Mouse (Mus musculus) A20 (cell line): Measurements from ENCODE around the gene Gnaq.
A peak's percentile ranks its signal among the peaks of the same experiment; 100 is the strongest.

Source experiments
- DNase-seq: peaks from one replicate; pipeline ENCODE4 v3.0.0-alpha.2; 2011; ENCODE audit warnings: low read depth, low spot score

The Gnaq gene

GRCm38 (mm10) chr19:16198162-16198561 lies 65.5 kb downstream of the Gnaq start:
- no peak for DNase-seq

DNA sequence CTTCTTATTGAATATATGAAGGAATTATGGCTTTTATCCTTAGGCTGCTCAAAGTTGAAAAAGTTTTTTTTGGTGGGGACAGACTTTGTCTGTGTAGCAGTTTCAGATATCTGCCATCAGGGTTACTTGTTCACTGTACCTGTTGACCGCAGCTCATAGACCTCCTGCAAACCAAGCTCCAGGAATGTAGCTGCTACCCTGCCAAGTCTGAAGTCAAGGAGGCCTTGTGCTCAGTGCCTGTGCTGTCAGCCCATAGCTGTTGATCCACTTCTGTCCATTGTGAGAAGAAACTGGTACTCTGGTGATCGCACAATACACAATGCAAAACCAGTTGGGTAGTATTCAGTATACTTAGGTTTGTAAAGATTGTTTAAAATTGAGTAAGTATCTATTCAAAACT lies 68.7 kb downstream of the Gnaq start:
- no peak for DNase-seq

DNA sequence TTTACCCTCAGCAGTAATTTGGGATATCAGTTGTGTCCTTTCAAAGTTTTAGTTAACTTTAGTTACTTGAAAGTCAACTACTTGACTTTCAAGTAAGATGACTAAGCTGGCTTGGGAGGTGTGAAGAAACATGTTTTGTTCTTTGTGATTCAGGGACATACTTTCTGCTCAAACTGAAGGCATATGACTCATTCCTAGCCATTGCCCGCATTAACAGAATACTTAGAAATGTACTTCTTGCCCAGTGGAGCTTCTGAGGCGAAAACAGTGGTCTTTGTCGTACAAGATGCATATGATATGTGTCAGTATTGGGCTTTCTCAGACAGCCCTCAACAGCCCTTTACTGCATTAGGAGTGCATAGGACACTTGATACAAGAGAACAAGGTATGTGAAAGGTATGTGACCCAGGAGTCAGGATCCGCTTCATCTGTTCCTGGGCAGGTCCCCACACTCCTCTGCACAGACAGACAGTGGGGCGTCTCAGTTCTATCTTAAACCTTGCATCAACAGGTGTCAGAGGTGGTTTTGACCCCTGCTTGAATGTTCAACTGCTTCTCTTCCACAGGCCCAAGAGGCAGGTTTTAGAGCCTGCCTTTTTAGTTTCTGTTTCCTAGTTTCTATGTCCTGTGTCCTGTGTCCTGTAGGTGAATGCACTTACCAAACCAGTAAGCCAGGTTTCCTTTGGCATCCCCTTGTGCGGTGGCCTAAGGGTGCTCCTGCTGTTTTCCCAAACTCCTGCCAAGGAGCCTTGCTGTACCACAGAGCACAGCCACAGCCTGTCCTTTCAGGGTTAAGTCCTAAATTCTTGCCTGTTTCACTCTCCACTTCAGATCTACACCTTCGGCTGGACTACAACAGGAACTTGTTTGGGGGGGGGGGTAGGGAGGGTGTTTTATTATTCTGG lies 72.4 kb downstream of the Gnaq start:
- no peak for DNase-seq

GRCm38 (mm10) chr19:16209616-16210015 lies 77.0 kb downstream of the Gnaq start:
- DNase-seq: no peak

- no peak for DNase-seq
These were observed 82.3 kb downstream of the Gnaq start for GRCm38 (mm10) chr19:16214946-16215345.

- DNase-seq: no peak
These were observed 82.9 kb downstream of the Gnaq start for GRCm38 (mm10) chr19:16215430-16216016.

DNA sequence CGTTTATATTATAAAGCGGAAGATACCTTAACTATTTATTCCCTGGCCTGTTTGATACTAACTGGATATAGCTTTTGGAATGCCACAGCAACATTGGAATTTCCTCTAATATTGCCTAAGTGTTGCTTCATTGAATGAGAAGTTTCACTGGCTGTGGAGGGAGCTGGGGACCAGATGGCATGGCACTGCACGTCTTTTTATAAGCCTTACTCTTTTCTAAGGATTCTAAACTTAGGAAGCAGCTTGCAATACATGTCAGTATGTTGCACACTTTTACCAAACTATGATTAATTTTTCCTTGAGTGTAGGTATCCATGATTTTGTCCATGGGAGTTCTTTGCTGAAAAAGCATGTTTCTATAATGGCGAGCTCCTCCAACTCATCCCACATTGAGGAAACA lies 87.3 kb downstream of the Gnaq start:
- no peak for DNase-seq

- DNase-seq: no peak
These were observed 89.9 kb downstream of the Gnaq start for GRCm38 (mm10) chr19:16222526-16222925.

DNA sequence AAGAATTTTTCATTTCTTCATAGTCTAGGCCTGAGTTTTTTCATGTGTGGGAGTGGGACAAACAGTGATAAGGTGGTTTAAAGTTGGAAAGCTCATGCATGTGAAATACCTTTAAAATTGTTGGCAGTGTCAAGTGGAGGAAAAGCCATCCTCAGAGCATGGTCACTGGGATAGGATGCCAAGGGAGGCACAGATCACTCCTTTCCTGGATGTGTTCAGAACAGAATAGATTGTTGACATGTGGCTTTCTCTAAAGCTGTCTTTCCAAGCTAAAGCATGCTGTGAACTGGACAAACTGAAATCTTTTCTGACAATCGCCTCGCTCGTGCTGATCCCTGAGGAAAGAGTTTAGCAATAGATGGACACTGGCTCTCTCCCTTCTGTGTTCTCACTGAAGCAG lies 90.5 kb downstream of the Gnaq start:
- DNase-seq: no peak

DNA sequence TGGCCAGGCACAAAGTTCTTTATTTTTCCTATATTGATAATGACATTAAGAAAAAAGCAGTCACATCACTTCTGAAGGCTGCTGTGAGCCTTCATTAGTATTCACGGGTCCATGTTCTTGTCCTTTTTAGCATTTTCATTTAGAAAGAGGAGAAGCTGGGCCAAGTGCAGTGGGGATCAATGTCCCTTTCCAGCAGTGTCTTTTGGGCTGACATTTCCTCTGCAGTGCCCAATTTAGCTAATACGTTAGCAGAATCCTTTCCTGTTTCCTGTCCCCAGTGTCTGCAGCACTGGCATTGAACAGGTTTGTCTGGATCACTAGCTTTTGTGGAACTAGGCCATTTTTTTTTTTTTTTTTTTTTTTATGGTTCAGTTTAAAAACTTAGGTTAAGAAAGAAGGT lies 92.2 kb downstream of the Gnaq start:
- DNase-seq: no peak

GRCm38 (mm10) chr19:16231584-16231983 lies 99.0 kb downstream of the Gnaq start:
- DNase-seq: peak; percentile 64

- no peak for DNase-seq
These were observed 103.0 kb downstream of the Gnaq start for GRCm38 (mm10) chr19:16235594-16235993.

DNA sequence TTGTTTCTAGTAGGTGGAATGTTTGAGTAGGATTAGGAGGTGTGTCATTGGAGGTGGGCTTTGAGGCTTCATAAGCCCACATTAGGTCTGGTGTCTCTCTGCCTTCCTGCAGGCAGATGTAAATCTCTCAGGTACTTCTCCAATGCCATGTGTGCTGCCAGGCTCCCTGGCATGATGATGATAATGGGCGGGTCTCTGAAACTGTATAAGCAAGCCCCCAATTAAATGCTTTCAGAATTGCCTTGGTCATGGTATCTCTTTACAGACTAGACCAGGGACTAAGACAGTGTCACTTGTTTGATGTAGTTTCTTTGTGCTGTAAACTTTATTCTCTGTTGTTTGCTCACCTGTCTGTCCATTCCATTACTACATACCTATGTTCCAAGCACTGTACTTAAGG lies 104.4 kb downstream of the Gnaq start:
- no peak for DNase-seq

GRCm38 (mm10) chr19:16238072-16238471 lies 105.4 kb downstream of the Gnaq start:
- DNase-seq: no peak

DNA sequence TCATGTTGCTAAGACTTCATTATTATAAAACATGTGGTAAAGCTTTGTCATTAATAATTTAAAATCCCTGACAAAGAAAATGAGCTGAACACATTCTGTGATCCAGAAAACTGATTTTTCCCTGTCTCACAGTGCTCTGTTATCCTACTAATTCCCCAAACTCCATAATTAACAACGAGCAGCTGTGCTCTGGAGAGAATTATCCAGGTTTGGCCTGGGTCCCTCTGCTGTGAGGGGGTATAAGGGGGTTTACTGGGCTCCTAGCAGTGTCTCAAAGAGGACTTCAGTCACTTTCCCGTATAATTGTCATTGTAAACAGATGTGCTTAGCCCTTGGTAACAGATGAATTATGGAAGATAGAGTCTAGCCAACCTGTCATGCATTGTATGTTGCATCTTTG lies 105.9 kb downstream of the Gnaq start:
- no peak for DNase-seq

DNA sequence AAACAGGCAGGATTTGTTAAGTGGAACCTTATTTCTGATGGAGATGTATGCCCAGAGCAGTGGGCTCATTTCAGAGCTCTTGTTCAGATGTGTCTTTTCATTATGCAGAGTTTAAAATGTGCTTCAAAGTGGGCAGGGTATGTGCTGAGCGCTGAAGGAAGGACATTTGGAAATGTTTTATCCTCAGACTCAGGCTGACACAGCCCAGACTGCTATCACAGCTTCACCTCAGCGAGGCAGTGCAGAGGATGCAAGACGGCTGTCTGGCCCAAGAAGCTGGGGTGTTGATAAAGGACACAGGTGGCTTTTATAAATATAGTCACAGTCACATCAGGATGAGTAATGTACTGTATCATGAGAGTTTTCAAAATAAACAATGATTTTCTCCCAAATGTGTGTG lies 110.1 kb downstream of the Gnaq start:
- no peak for DNase-seq

GRCm38 (mm10) chr19:16249025-16249424 lies 116.4 kb downstream of the Gnaq start:
- no peak for DNase-seq

DNA sequence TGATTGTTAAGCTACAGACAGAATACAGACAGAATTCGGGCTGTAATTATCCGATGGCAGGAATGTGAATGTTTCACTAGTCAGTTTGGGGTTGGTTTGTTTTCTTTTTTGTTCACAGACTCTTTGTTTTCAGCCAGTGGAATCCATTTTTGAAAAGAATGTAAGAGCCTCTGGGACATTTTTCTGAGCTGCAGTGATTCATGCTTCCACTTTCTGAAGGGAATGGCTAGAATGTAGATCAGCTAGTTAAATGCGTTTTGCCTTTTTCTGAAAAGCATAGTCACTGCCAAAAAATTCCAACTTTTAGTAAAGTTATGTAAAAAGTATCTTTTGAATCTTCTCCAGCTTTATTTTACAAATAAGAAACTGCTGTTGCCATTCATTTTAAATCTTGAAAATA lies 118.3 kb downstream of the Gnaq start:
- DNase-seq: no peak

DNA sequence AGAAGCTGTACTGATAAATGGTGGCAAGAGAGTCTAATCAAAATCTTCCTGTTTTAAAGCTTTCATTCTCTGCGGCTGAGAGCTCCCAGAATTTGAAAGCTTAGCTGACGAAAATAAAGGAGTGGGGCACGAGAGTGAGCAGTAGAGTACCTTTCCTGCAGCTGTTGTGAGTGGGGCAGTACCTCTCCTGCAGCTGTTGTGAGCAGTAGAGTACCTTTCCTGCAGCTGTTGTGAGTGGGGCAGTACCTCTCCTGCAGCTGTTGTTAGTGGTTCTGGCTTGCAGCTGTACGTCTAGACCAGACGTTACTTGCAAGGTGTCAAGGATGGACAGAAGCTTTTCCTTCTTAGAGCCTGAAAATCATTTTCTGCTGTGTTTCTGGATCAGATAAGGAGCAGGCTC lies 119.2 kb downstream of the Gnaq start:
- peak; percentile 75 for DNase-seq

GRCm38 (mm10) chr19:16252696-16253095 lies 120.1 kb downstream of the Gnaq start:
- DNase-seq: peak; percentile 65

- no peak for DNase-seq
These were observed 122.2 kb downstream of the Gnaq start for GRCm38 (mm10) chr19:16254881-16255280.

GRCm38 (mm10) chr19:16255294-16255693 lies 122.7 kb downstream of the Gnaq start:
- DNase-seq: peak; percentile 24

DNA sequence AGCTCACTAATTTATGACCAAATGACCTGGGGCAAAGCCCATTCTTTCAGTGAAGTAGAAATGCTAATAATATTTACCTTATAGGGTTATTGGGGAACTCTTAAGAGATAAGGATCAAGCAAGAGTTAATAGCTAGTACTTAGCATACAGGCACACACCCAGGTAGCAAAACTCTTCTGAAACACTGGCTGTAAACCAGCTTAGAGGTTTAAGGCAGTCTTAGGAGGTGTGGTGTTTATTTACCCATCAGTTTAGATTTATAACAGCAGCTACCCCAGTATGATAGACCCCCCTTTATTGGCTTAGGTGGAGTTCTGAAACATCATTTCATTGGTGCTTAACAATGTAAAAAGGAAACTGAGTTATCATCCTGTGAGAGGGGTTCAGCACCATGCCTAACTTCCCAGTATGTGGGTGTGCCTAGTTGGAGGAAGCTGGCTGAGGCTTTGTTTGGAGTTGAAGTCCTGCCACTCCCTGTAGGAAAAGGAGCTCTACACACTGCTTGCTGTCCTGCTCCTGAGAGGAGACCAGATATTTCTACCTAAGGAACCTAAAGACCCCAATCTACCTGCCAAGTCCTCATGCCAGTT lies 126.2 kb downstream of the Gnaq start:
- DNase-seq: no peak
